Mouse (Mus musculus): ENCODE measurements around the gene Tyw1.

GRCm38 (mm10) chr5:130254164-130255016 lies 1.0 kb upstream of the Tyw1 start:
- TF ChIP-seq CTCF (conservative IDR thresholded peaks at IDR 0.05; ENCODE audit: insufficient read depth, insufficient read length, low read depth, low read length), result peak; percentile 37
- TF ChIP-seq POLR2A (IDR thresholded peaks at IDR 0.05; ENCODE audit: low read depth, low read length), result no peak
